Mouse (Mus musculus) right cerebral cortex, postnatal 36 days (tissue): Measurements from ENCODE around the gene Ap5b1.

Experiments
- DNase-seq, 2 experiments: peaks; one replicate each; pipeline ENCODE4 v3.0.0; 2022; ENCODE audit warnings: low spot score in 2 of 2, mixed read lengths in 1 of 2

Ap5b1 gene

GRCm38 (mm10) chr19:5567180-5567533, 668 bp upstream of the Ap5b1 start:
- DNase-seq = no peak

- peak; percentile 46 to 47 for DNase-seq
Measured at GRCm38 (mm10) chr19:5568470-5569140, 780 bp downstream of the Ap5b1 start.

GRCm38 (mm10) chr19:5569521-5569920, 1.7 kb downstream of the Ap5b1 start:
- no peak for DNase-seq

GRCm38 (mm10) chr19:5570353-5571246, 2.8 kb downstream of the Ap5b1 start:
- DNase-seq = no peak

GRCm38 (mm10) chr19:5571831-5572230, 4.0 kb downstream of the Ap5b1 start:
- no peak for DNase-seq

- peak; percentile 69 to 78 for DNase-seq
Measured at GRCm38 (mm10) chr19:5572331-5573125, 4.7 kb downstream of the Ap5b1 start.

GRCm38 (mm10) chr19:5575336-5575735, 7.5 kb downstream of the Ap5b1 start:
- DNase-seq = no peak

- DNase-seq = no peak
Measured at GRCm38 (mm10) chr19:5579971-5580370, 12.1 kb downstream of the Ap5b1 start.

GRCm38 (mm10) chr19:5580776-5581175, 13.0 kb downstream of the Ap5b1 start:
- DNase-seq = no peak

- no peak for DNase-seq
Measured at GRCm38 (mm10) chr19:5581995-5582394, 14.2 kb downstream of the Ap5b1 start.

- no peak for DNase-seq
Measured at GRCm38 (mm10) chr19:5589159-5589558, 21.3 kb downstream of the Ap5b1 start.

- no peak for DNase-seq
Measured at GRCm38 (mm10) chr19:5591888-5592287, 24.1 kb downstream of the Ap5b1 start.

GRCm38 (mm10) chr19:5599224-5599623, 31.4 kb downstream of the Ap5b1 start:
- no peak for DNase-seq

- peak; percentile 78 to 84 for DNase-seq
Measured at GRCm38 (mm10) chr19:5601752-5602541, 34.1 kb downstream of the Ap5b1 start, which contains the start of gene Rnaseh2c. Gene Rnaseh2c (plus strand): TSS chr19:5601873.

- no peak for DNase-seq
Measured at GRCm38 (mm10) chr19:5603664-5604063, 35.8 kb downstream of the Ap5b1 start.

GRCm38 (mm10) chr19:5605126-5605525, 37.3 kb downstream of the Ap5b1 start:
- DNase-seq = peak in 1 of 2 experiments; percentile 31

- no peak for DNase-seq
Measured at GRCm38 (mm10) chr19:5606196-5606595, 38.4 kb downstream of the Ap5b1 start.

- DNase-seq = no peak
Measured at GRCm38 (mm10) chr19:5607705-5608410, 40.0 kb downstream of the Ap5b1 start.

GRCm38 (mm10) chr19:5608707-5609106, 40.9 kb downstream of the Ap5b1 start:
- no peak for DNase-seq

- DNase-seq = no peak
Measured at GRCm38 (mm10) chr19:5609171-5609546, 41.3 kb downstream of the Ap5b1 start.
